Mouse (Mus musculus) neural tube, embryonic 10.5 days (tissue): ENCODE data around the gene Map1b.

Experiments used
- DNase-seq: peaks from one replicate; pipeline ENCODE4 v3.0.0-alpha.2; 2017; ENCODE audit warnings: low spot score; ENCODE audit errors: extremely low spot score

The Map1b gene

DNA sequence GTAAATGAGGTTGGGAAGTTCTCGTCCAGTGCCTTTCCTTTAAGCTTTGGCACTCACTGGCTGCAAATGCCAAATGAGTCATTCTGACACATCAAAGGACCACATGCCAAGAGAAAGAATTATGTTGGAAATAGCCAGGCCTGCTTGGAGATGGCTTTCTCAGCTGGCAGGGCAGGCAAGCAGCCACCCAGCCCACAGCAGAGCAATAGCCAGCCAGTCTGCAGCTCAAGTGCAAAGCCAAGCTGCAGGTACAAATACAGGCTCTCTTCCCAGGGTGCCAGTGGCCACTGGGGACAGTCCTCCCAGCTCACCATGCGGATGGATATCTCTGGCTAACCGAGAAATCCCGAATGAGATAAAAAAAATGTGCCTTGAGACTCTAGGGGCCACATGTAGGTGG, 12.1 kb upstream of the Map1b start:
- DNase-seq, result no peak

- DNase-seq, result no peak
These were observed 11.6 kb upstream of the Map1b start for GRCm38 (mm10) chr13:99527936-99528335.

GRCm38 (mm10) chr13:99525491-99525890, 9.2 kb upstream of the Map1b start:
- no peak for DNase-seq

- no peak for DNase-seq
These were observed 1.5 kb upstream of the Map1b start for GRCm38 (mm10) chr13:99517836-99518235.

DNA sequence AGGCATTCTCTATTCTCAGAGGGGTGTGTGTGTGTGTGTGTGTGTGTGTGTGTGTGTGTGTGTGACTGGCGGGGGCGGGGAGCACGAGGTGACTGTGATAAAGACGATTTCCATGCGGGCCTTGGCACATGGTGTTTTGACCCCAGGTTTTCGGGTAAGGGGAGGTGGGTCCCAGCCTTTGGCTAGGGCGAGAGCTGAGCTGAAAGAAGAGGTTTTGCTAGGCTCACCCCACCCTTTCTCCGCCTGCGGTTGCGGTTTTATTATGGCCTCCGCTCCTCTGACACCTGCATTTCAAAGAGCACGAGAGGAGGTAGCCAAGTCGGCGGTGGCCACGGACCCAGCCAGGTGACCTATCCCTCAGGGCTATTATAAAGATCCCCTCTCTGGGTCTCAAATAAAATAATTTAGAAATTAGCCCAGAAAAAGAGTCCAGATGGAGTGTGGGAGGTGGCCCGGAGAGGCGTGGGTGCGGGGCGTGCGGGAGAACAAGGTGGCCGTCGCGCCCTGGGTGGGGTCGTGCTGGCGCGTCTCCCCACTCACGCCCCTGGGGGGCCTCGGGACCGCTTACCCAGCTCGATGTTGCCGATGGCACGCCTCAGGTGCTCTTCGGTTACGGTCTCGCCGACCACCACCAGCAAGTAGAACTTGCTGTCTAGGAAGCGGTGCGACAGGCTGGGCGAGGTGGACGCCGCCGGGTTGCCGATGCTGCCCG, 448 bp downstream of the Map1b start:
- peak; percentile 53 for DNase-seq

GRCm38 (mm10) chr13:99514917-99515591, 1.3 kb downstream of the Map1b start:
- DNase-seq, result peak; percentile 86

DNA sequence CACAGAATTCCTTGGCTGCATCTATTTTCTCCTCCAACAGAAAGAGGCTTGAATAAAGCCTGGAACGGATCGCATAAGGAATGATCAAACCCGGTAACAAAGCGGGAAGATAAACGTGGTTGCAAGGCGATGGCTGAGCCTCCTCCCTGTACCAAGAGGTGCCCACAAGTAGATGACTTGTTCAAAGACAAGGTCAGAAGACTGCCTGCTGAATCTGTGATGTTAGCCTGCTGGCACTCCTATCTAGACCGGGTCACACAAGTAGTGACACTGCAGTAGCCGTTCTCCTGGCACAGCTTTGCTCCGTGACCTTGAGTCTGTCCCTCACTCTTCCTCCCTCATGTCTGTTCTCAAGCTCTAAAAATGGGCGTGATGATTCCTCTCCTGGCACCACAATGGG, 2.4 kb downstream of the Map1b start:
- DNase-seq, result peak; percentile 54

DNA sequence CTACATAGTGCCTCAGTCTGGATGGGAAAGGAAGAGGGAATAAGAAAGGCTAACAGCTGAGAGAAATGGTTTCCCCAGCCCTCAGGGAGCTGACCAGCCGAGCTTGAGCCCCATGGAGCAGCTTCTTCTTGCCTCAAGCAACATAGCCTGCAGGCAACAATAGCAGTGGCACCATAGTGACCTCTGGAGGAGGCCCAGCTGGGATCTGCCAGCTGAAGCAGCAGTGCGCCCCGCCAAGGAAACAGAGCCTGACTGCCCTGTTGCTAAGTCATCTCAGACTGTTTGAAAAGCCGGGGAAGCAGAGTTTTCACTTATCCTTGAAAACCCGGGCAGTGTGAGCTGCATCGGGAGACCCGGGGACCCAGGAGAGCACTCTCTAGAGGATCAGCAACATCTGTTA, 3.2 kb downstream of the Map1b start:
- peak; percentile 73 for DNase-seq

DNA sequence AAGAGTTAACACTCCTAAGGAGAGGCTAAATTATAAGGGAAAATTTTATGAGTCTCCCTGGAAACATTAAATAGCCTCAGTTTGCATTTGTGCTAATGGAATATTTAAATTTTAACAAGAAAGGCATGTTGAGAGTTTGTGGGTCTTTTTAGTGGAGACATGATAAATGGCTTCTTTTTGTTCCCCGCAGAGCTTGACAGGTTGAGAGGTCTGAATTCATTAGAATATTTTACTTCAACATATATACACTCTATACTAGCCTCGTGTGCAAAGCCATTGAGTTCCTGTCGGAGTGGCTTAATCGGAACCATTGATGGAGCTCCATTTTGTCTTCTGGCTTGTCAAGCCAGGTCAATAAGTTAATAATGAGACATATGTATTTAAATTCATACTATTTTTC, 6.4 kb downstream of the Map1b start:
- DNase-seq, result no peak

DNA sequence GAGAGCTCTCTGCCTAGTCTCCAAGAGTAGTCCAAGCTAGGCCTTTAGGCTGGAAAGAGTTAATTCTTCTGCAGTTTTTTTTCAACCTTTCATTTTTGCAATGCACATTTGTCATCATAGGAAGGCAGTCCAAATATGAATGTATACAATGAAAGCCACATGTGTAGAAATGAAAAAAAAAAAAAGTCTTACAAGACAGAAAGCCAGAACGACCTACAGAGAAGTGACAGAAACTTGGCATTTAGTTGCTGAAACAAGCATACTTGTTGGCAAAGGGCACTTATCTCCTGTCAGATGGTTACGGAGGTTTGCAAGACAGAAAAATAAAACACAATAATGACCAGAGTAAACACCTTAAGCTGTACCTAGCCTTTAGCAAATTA, 9.8 kb downstream of the Map1b start:
- DNase-seq, result no peak

GRCm38 (mm10) chr13:99505826-99506579, 10.3 kb downstream of the Map1b start:
- no peak for DNase-seq

DNA sequence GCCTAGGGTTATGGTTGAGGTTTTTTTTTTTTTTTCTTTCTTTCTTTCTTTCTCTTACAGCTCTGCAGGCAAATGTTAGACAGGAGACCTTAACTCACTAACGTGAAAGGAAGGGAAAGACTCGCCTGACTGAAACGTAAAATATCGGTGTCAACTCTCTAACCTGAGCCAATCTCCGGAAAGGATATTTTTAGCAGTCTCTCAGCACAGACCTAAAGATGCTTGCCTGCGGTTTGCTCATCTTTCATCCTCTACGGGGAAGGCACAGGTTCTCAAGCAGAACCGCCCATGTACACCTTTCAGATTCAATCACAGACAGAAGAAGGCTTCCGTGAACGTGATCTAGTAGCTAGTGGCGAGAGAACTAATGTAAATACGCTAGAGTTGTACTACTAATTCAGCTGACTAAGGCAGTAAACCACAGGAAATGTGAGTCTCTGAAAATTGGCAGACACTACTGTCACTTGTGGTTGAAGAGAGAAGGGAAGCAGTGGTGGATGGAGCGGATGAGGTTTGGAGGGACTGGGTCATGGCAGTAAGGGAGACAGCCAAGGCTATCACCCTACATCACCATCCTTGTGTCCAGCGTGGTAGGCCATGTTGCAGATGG, 12.9 kb downstream of the Map1b start:
- no peak for DNase-seq

GRCm38 (mm10) chr13:99502911-99503310, 13.4 kb downstream of the Map1b start:
- DNase-seq, result no peak

DNA sequence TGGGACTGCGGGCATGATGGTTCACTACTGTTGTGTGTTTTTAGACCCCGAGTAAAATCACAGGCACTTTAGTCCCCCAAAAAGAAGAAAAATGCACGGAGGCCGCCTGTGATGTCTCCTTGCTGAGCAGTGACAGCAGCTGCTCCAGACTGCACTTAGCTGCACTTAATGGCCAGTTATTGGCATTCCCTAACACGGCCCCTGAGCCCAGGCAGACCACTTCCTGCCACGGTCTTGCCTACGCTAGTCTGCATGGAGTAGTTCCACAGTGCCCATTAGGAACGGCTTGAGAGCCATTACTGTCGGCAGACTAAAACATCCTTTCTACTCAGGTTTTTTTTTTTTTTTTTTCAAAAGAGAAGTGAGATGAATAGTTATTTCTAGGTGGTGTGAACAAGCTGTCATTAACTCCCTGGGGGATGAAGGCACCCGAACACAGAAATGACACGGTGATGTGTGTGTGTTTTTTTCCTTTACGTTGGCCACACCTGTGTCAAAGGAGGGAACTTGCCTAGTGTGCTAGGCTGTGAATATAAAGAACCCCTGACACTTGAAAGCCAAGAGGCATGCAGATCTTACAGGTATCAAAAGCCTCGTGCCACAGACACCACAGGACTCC, 14.1 kb downstream of the Map1b start:
- no peak for DNase-seq

DNA sequence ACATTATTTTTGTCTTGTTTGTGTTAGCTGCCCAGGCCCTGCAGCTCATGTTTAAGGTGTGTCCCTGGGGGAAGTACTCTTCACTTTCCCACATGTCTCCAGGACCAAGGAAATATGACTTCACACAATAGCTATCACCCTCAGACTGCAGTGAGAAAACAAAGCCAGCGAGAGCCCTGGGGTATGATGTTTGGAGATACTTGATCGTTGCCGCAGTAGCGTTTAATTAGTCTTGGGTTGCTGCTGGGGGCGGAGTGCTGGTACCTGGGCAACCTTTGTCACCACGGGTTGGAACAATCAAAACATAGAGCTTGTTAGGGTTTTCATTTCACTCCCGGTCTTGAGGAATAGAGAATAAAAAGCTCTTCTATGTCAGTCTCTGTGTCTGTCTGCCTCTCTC, 14.9 kb downstream of the Map1b start:
- no peak for DNase-seq

DNA sequence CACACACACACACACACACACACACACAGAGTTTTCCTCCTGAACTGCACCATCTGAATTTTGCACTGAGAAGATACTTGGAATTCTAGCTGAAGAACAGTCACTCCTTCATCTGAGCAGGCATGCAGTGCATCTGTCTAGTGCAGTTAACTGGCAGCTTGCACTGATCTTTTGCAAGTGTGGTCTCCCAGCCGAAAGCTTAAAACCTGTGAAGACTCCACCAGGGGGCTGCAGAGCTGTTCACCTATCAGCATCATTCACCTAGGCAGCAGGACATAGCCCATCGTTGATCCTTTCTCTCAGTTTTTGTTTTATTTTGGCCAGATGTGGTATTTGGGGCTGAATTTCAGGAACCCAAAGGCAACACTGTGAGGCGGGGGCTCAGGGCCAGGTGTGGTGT, 15.7 kb downstream of the Map1b start:
- no peak for DNase-seq

DNA sequence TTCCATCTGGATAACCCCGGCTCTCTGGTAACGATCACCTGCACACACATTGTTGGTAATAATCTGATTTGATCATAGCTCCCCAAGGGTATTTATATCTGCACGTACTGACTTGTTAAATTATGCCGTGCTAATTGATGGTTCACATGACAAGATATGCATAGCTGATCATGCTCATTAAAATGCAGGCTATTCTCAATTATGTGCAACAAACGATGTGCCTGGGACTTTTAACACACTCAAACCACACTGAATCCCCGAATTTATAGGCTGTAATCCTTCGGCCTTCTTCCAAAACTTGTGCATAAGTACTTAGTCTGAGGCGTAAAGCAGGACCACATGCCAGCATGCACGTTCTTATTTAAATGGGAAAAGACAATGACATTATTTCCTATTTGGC, 16.6 kb downstream of the Map1b start:
- no peak for DNase-seq

- DNase-seq, result no peak
These were observed 20.2 kb downstream of the Map1b start for GRCm38 (mm10) chr13:99496106-99496505.

DNA sequence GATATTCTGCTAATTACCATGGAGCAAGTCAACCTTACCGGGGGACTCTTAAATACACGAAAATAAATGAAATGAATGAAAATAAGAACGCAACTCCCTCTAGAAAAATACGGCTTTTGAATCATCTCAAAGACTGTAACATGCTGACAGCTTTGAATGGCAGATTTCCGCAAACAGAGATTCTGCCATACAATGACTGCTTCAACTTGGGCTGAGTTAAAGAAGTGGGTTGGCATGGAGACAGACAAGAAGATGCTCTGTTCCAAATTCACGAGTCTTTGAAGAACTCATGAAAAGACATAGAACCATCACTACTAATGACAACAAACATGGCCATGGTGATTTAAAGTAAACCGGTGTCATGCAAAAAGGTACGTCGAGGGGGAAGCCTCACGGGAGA, 21.9 kb downstream of the Map1b start:
- no peak for DNase-seq

- DNase-seq, result no peak
These were observed 22.9 kb downstream of the Map1b start for GRCm38 (mm10) chr13:99493304-99493904.

GRCm38 (mm10) chr13:99492619-99493303, 23.6 kb downstream of the Map1b start:
- DNase-seq, result no peak
